Mouse (Mus musculus) neural tube, postnatal 0 days (tissue): Measurements from ENCODE around the gene Piwil1. TPM values are rescaled to one million over a fixed set of nuclear protein-coding genes. Genes with fewer than 3 reads are reported as not detected.

ENCODE experiments used
- polyA plus RNA-seq: library from polyadenylated mRNA; unstranded; fragments of >200 nt; fragmentation: Nextera tagmentation; extraction: Ambion mirVana; gene quantifications from 2 replicates; pipeline ENCODE4 v1.2.1, GENCODE M21; 2015

The Piwil1 gene
- 0.34 and 0.37 TPM in 2 replicates for polyA plus RNA-seq

DNA sequence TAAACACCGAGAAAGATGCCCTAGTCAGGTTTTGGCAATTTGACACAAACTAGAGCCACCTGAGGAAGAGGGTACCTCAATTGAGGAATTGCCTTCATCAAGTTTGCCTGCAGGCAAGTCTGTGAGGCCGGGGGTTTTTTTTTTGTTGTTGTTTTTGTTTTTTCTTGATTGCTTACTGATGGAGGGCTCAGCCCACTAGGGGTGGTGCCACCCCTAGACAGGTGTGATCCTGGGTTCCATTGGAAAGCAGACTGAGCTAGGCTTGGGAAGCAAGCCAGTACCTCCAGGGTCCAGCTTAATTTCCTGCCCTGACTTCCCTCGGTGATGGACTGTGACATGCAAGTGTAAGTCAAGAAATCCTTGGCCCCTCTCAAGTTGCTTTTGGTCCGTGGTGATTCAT, at the start of gene Piwil1:
Piwil1 (plus strand) TSS at position 301 of the 400 bp plus-strand sequence.

Other genes starting within 250 kb of the Piwil1 start
- 4.0 and 4.1 TPM in 2 replicates for gene Fzd10, start 101.7 kb upstream of the Piwil1 start, polyA plus RNA-seq